Mouse (Mus musculus): Measurements from ENCODE around the gene Bak1. TPM values are rescaled to one million over a fixed set of nuclear protein-coding genes. Genes with fewer than 3 reads are reported as not detected.

The Bak1 gene
- total and polyA plus RNA-seq, 3 experiments = 75.4 to 150 TPM; not detected in 1

DNA sequence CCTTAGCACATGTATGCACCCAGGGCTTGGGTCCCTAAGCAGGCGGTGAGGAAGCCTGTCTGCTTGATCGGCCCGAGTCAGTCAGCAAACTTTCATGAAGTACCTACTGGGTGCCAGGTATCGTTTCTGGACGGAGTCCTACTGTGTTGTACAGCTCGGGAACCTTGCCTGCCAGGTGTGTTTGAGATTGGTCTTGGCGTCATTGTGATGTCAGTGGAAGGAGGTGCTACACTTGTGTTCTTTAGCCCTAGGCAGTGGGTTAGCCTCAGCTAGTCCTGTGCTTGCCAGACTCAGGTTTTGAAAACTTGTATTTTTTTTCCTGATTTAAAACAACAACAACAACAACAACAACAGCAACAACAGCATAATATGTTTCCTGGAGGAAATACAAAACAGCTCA, 33.9 kb upstream of the Bak1 start:
- no peaks in the 10 kb centered on the region for H3K9me3 ChIP-seq (replicated peaks; ENCODE audit: insufficient read depth, low read length)
- TF ChIP-seq SMC3 (IDR thresholded peaks at IDR 0.05; ENCODE audit: low read depth, low read length) (no peak), NRF1 (IDR thresholded peaks at IDR 0.05; ENCODE audit: insufficient read depth, low read depth, low read length, poor library complexity, severe bottlenecking) (no peak), GABPA (IDR thresholded peaks at IDR 0.05; ENCODE audit: low read depth, low read length) (no peak), TAL1 (IDR thresholded peaks at IDR 0.05; ENCODE audit: low read length) (no peak), ZMIZ1 (IDR thresholded peaks at IDR 0.05; ENCODE audit: low read depth, low read length) (no peak), ZNF384 (IDR thresholded peaks at IDR 0.05; ENCODE audit: low read depth, low read length) (no peak), UBTF (IDR thresholded peaks at IDR 0.05; ENCODE audit: borderline replicate concordance, insufficient read depth, low read depth, low read length) (no peak), ELF1 (IDR thresholded peaks at IDR 0.05; ENCODE audit: low read depth, low read length) (no peak), ETS1 (IDR thresholded peaks at IDR 0.05; ENCODE audit: low read depth, low read length) (no peak), GATA1 (IDR thresholded peaks at IDR 0.05; ENCODE audit: low read depth, low read length) (no peak), CHD1 (IDR thresholded peaks at IDR 0.05; ENCODE audit: low read depth, low read length) (no peak), CHD2 (IDR thresholded peaks at IDR 0.05; ENCODE audit: low read length) (no peak), E2F4 (IDR thresholded peaks at IDR 0.05; ENCODE audit: borderline replicate concordance, low read depth, low read length) (no peak)
- no peak overlapping the region for H3K9ac ChIP-seq (ENCODE audit: control insufficient read depth, low read depth, low read length, poor library complexity, severe bottlenecking)
- peaks cover 1% of the 10 kb centered on the region for H3K79me2 ChIP-seq (ENCODE audit: control insufficient read depth, insufficient read depth, low read length, poor library complexity)
- H3K27ac ChIP-seq (ENCODE audit: control insufficient read depth, low read depth, low read length) = no peak overlapping the region
- H3K4me3 ChIP-seq (ENCODE audit: control insufficient read depth in 1 of 2, insufficient read depth in 1 of 2, low read depth in 2 of 2, low read length in 2 of 2) = no peak overlapping the region
- H3K27me3 ChIP-seq (ENCODE audit: control insufficient read depth in 1 of 2, insufficient read depth in 2 of 2, low read length in 2 of 2) = no peaks in the 10 kb centered on the region
- no peak for DNase-seq (ENCODE audit: low read depth, low spot score)
- peaks cover 11 to 26% of the 10 kb centered on the region in 2 experiments for H3K4me1 ChIP-seq (ENCODE audit: control insufficient read depth in 1 of 2, insufficient read depth in 2 of 2, low read length in 2 of 2)
- peaks cover 0 to 17% of the 10 kb centered on the region in 2 experiments; a peak in 2 of 4 replicates for H3K36me3 ChIP-seq (ENCODE audit: control insufficient read depth in 1 of 2, insufficient read depth in 2 of 2, low read length in 2 of 2)

DNA sequence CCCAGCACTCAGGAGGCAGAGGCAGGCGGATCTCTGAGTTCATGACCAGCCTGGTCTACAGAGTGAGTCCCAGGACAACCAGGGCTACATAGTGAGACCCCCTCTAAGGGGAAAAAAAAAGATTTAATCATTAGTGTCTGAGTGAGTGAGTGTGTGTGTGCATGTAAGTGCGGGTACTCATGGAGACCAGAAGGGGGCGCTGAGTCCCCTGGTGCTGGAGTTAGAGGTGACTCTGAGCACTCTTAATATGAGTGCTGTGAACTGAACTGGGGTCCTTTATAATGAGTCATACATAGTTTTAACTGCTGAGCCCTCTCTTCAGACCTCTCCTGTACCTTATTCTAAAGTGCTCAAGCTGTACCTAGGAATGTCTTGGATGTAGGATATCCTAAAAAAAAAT, 32.9 kb upstream of the Bak1 start:
- no peak overlapping the region for H3K9ac ChIP-seq (ENCODE audit: control insufficient read depth, low read depth, low read length, poor library complexity, severe bottlenecking)
- peak in 2 of 3 experiments; percentile 25 to 34; a peak in 3 of 6 replicates for TF ChIP-seq CTCF (IDR thresholded peaks at IDR 0.05 in 2 of 3, conservative IDR thresholded peaks at IDR 0.05 in 1 of 3; ENCODE audit: control insufficient read depth in 1 of 3, insufficient read depth in 1 of 3, low read depth in 2 of 3, low read length in 3 of 3, poor library complexity in 1 of 3, severe bottlenecking in 1 of 3)
- TF ChIP-seq GATA1 (IDR thresholded peaks at IDR 0.05; ENCODE audit: low read depth, low read length) = no peak
- H3K4me3 ChIP-seq (ENCODE audit: control insufficient read depth in 1 of 2, insufficient read depth in 1 of 2, low read depth in 2 of 2, low read length in 2 of 2) = no peak overlapping the region
- peaks cover 5% of the 10 kb centered on the region for H3K79me2 ChIP-seq (ENCODE audit: control insufficient read depth, insufficient read depth, low read length, poor library complexity)
- H3K9me3 ChIP-seq (replicated peaks; ENCODE audit: insufficient read depth, low read length) = no peaks in the 10 kb centered on the region
- H3K27me3 ChIP-seq (ENCODE audit: control insufficient read depth in 1 of 2, insufficient read depth in 2 of 2, low read length in 2 of 2) = no peaks in the 10 kb centered on the region
- H3K4me1 ChIP-seq (ENCODE audit: control insufficient read depth in 1 of 2, insufficient read depth in 2 of 2, low read length in 2 of 2) = peaks cover 10 to 19% of the 10 kb centered on the region in 2 experiments
- H3K36me3 ChIP-seq (ENCODE audit: control insufficient read depth in 1 of 2, insufficient read depth in 2 of 2, low read length in 2 of 2) = peaks cover 0 to 11% of the 10 kb centered on the region in 2 experiments; a peak in 2 of 4 replicates
- H3K27ac ChIP-seq (ENCODE audit: control insufficient read depth, low read depth, low read length) = no peak overlapping the region
- DNase-seq (ENCODE audit: low read depth, low spot score) = no peak

DNA sequence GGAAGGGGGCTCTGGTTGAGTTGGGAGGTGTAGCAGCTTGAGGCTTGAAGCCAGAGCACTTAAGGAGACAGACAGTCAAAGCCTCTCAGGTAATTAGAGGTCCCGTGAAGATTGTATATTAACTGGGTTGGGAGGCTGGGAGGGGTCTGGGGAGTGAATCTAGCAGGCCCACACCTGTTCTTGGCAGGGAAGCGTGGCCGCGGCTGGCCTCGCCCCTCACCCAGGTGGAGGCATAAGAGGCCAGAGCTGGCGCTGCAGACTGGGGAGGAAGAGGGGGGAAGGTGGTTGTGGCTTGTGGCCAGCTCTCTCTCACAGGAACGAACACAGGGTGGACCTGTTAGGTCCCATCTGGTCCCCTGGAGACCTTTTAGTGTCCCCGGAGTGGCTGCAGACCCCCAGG, 31.9 kb upstream of the Bak1 start:
- no peak overlapping the region for H3K27ac ChIP-seq (ENCODE audit: control insufficient read depth, low read depth, low read length)
- no peak for DNase-seq (ENCODE audit: low read depth, low spot score)
- H3K4me1 ChIP-seq (ENCODE audit: control insufficient read depth in 1 of 2, insufficient read depth in 2 of 2, low read length in 2 of 2) = peaks cover 4 to 11% of the 10 kb centered on the region in 2 experiments
- TF ChIP-seq ZKSCAN1 (IDR thresholded peaks at IDR 0.05; ENCODE audit: low read depth, low read length) = no peak
- TF ChIP-seq POLR2A (IDR thresholded peaks at IDR 0.05; ENCODE audit: control insufficient read depth in 1 of 2, insufficient read depth in 1 of 2, low read depth in 1 of 2, low read length in 2 of 2, poor library complexity in 1 of 2) = no peak
- no peak for TF ChIP-seq CTCF (IDR thresholded peaks at IDR 0.05 in 2 of 3, conservative IDR thresholded peaks at IDR 0.05 in 1 of 3; ENCODE audit: control insufficient read depth in 1 of 3, insufficient read depth in 1 of 3, low read depth in 2 of 3, low read length in 3 of 3, poor library complexity in 1 of 3, severe bottlenecking in 1 of 3)
- TF ChIP-seq SMC3 (IDR thresholded peaks at IDR 0.05; ENCODE audit: low read depth, low read length) = no peak
- TF ChIP-seq KAT2A (conservative IDR thresholded peaks at IDR 0.05; ENCODE audit: low read depth, low read length) = no peak
- no peak for TF ChIP-seq USF2 (IDR thresholded peaks at IDR 0.05; ENCODE audit: borderline replicate concordance in 1 of 2, insufficient read depth in 1 of 2, low read depth in 1 of 2, low read length in 2 of 2)
- TF ChIP-seq RCOR1 (IDR thresholded peaks at IDR 0.05; ENCODE audit: low read depth, low read length) = no peak
- TF ChIP-seq MYC (IDR thresholded peaks at IDR 0.05; ENCODE audit: low read depth, low read length) = no peak
- TF ChIP-seq MAFK (IDR thresholded peaks at IDR 0.05; ENCODE audit: borderline replicate concordance, low read depth, low read length) = no peak
- no peak for TF ChIP-seq MYB (IDR thresholded peaks at IDR 0.05; ENCODE audit: low read depth, low read length)
- TF ChIP-seq SIN3A (IDR thresholded peaks at IDR 0.05; ENCODE audit: low read length) = no peak
- no peak for TF ChIP-seq EP300 (IDR thresholded peaks at IDR 0.05; ENCODE audit: low read depth in 1 of 2, low read length in 2 of 2)
- no peak for TF ChIP-seq ZNF384 (IDR thresholded peaks at IDR 0.05; ENCODE audit: low read depth, low read length)
- TF ChIP-seq ETS1 (IDR thresholded peaks at IDR 0.05; ENCODE audit: low read depth, low read length) = no peak
- TF ChIP-seq GABPA (IDR thresholded peaks at IDR 0.05; ENCODE audit: low read depth, low read length) = no peak
- H3K4me3 ChIP-seq (ENCODE audit: control insufficient read depth in 1 of 2, insufficient read depth in 1 of 2, low read depth in 2 of 2, low read length in 2 of 2) = no peak overlapping the region
- no peaks in the 10 kb centered on the region for H3K9me3 ChIP-seq (replicated peaks; ENCODE audit: insufficient read depth, low read length)
- peaks cover 5% of the 10 kb centered on the region for H3K79me2 ChIP-seq (ENCODE audit: control insufficient read depth, insufficient read depth, low read length, poor library complexity)
- no peak overlapping the region for H3K9ac ChIP-seq (ENCODE audit: control insufficient read depth, low read depth, low read length, poor library complexity, severe bottlenecking)
- peaks cover 0 to 5% of the 10 kb centered on the region in 2 experiments; a peak in 1 of 4 replicates for H3K36me3 ChIP-seq (ENCODE audit: control insufficient read depth in 1 of 2, insufficient read depth in 2 of 2, low read length in 2 of 2)
- no peaks in the 10 kb centered on the region for H3K27me3 ChIP-seq (ENCODE audit: control insufficient read depth in 1 of 2, insufficient read depth in 2 of 2, low read length in 2 of 2)

Measured in MEL (cell line).